Mouse (Mus musculus) Patski (cell line): Measurements from ENCODE around the gene Ints3. TPM values are rescaled to one million over a fixed set of nuclear protein-coding genes. Genes with fewer than 3 reads are reported as not detected.
A peak's percentile ranks its signal among the peaks of the same experiment; 100 is the strongest.

Source experiments
- ATAC-seq: fragments of 100-300 bp; one replicate; pipeline ENCODE4 v1.8.0; 2021
- CTCF ChIA-PET: fragments of 350-600 bp; sonication (Branson Sonifier 250); formaldehyde crosslinking; loops from one replicate; lab custom pipeline; 2022; ENCODE audit warnings: inconsistent platforms; lab: Charles Lee
- POLR2A ChIA-PET: fragments of 350-600 bp; sonication (Branson Sonifier 250); formaldehyde crosslinking; loops from one replicate; lab custom pipeline; 2022; ENCODE audit warnings: antibody characterized with exemption, inconsistent platforms; lab: Charles Lee
- DNase-seq: peaks from one replicate; pipeline ENCODE4 v3.0.0-alpha.2; 2011; ENCODE audit warnings: low read depth, low spot score
- H3K27me3 ChIP-seq: fragments of 371-371 bp; one replicate; pipeline ENCODE4 v1.5.1; 2021
- CTCF ChIP-seq: fragments of 100-300 bp; IDR thresholded peaks from one replicate; pipeline ENCODE4 v1.5.1; 2021
- in situ Hi-C: fragments of 300-500 bp; cut with MboI; formaldehyde crosslinking; loops from 3 replicates; pipeline ENCODE4 v1.11.1; 2018; ENCODE audit warnings: low pct_unique_long_range_greater_than_20kb, mixed read lengths
- polyA plus RNA-seq: library from polyadenylated mRNA; unstranded; gene quantifications from one replicate; pipeline ENCODE4 v1.2.3, GENCODE M21; 2021

Gene Ints3
- polyA plus RNA-seq, 1 experiment from 2014 or later, result 77.8 TPM

GRCm38 (mm10) chr3:90404121-90404520, 29.3 kb downstream of the Ints3 start:
- DNase-seq (no peak), ATAC-seq (no peak)
- no peaks in the 10 kb centered on the region for H3K27me3 ChIP-seq
- in situ Hi-C loops, result no loop called here
- CTCF ChIA-PET, result interaction anchor here (1.7 kb wide), 1 partner anchor 8 kb away, joined by 8 read pairs; no protein-coding TSS in a partner anchor
- POLR2A ChIA-PET, result interaction anchor here (0.6 to 1.2 kb wide), 2 partner anchors 11 to 343 kb away, joined by 3 to 6 read pairs; no protein-coding TSS in a partner anchor
- TF ChIP-seq CTCF, result no peak

- in situ Hi-C loops, result no loop called here
- ChIA-PET POLR2A (interaction anchor here (1.0 to 1.2 kb wide), 2 partner anchors 8 to 9 kb away, joined by 3 to 5 read pairs; no protein-coding TSS in a partner anchor), CTCF (no interaction called here)
- H3K27me3 ChIP-seq, result no peaks in the 10 kb centered on the region
- TF ChIP-seq CTCF, result no peak
- ATAC-seq (no peak), DNase-seq (no peak)
These were observed 32.4 kb downstream of the Ints3 start for GRCm38 (mm10) chr3:90400993-90401392.

GRCm38 (mm10) chr3:90395629-90396028, 37.8 kb downstream of the Ints3 start:
- H3K27me3 ChIP-seq, result no peaks in the 10 kb centered on the region
- DNase-seq, result no peak
- ATAC-seq, result no peak
- ChIA-PET CTCF (interaction anchor here (1.0 to 2.6 kb wide), 6 partner anchors 11 to 130 kb away, joined by 3 to 9 read pairs (median 4); no protein-coding TSS in a partner anchor), POLR2A (no interaction called here)
- in situ Hi-C loops, result no loop called here
- TF ChIP-seq CTCF, result no peak

DNA sequence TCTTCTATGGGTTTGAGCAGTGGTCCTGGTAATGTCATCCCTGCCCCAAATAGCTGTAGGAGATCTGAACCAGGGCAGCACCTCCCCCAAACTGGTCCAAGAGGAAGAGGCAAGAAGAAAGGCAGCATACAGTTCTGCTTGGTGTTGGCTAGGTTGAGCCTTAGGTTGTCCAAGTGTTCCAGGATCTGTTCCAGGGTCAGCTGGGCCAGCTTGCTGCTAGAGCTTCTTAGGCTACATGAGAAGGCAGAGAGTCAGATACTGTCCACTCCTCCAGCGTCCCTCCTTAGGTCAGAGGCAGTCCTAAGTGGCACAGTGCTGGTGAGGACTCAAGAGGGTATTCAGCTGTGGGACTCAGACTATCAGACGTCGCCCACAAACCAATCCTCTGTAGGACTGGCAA, 40.8 kb downstream of the Ints3 start:
- no peak for ATAC-seq
- in situ Hi-C loops, result no loop called here

GRCm38 (mm10) chr3:90391941-90392340, 41.5 kb downstream of the Ints3 start:
- ChIA-PET POLR2A (interaction anchor here (1.2 kb wide), 1 partner anchor 9 kb away, joined by 3 read pairs; no protein-coding TSS in a partner anchor), CTCF (interaction anchor here (1.2 to 1.6 kb wide), 2 partner anchors 11 to 15 kb away, joined by 4 read pairs; no protein-coding TSS in a partner anchor)
- no peaks in the 10 kb centered on the region for H3K27me3 ChIP-seq
- no peak for DNase-seq
- peak; percentile 7 for ATAC-seq
- in situ Hi-C loops, result no loop called here
- no peak for TF ChIP-seq CTCF

More for the DNA sequence above, 40.8 kb downstream of the Ints3 start:
- CTCF ChIA-PET, result interaction anchor here (1.4 kb wide), 2 partner anchors 17 to 19 kb away, joined by 4 read pairs; no protein-coding TSS in a partner anchor
- H3K27me3 ChIP-seq, result no peaks in the 10 kb centered on the region
- no peak for TF ChIP-seq CTCF
- DNase-seq, result no peak
- POLR2A ChIA-PET, result interaction anchor here (1.2 kb wide), 1 partner anchor 12 kb away, joined by 3 read pairs; no protein-coding TSS in a partner anchor

- ChIA-PET CTCF (interaction anchor here (0.7 to 1.6 kb wide), 5 partner anchors 10 to 76 kb away, joined by 3 to 4 read pairs (median 3); no protein-coding TSS in a partner anchor), POLR2A (interaction anchor here (1.2 kb wide), 1 partner anchor 10 kb away, joined by 3 read pairs; no protein-coding TSS in a partner anchor)
- in situ Hi-C loops, result no loop called here
- DNase-seq (no peak), ATAC-seq (no peak)
- TF ChIP-seq CTCF, result no peak
- no peaks in the 10 kb centered on the region for H3K27me3 ChIP-seq
These were observed 42.4 kb downstream of the Ints3 start for GRCm38 (mm10) chr3:90391004-90391403.

GRCm38 (mm10) chr3:90389511-90390490, 43.6 kb downstream of the Ints3 start, which contains the start of gene Slc27a3:
Gene Slc27a3 (minus strand): TSS chr3:90389938.
- ChIA-PET POLR2A (interaction anchor here (0.5 to 1.2 kb wide), 2 partner anchors 36 to 90 kb away, joined by 3 to 4 read pairs; no protein-coding TSS in a partner anchor), CTCF (interaction anchor here (0.9 to 2.0 kb wide), 3 partner anchors 15 to 77 kb away, joined by 3 to 6 read pairs (median 3); no protein-coding TSS in a partner anchor)
- ATAC-seq (no peak), DNase-seq (no peak)
- no peak for TF ChIP-seq CTCF
- in situ Hi-C loops, result no loop called here
- no peaks in the 10 kb centered on the region for H3K27me3 ChIP-seq

DNA sequence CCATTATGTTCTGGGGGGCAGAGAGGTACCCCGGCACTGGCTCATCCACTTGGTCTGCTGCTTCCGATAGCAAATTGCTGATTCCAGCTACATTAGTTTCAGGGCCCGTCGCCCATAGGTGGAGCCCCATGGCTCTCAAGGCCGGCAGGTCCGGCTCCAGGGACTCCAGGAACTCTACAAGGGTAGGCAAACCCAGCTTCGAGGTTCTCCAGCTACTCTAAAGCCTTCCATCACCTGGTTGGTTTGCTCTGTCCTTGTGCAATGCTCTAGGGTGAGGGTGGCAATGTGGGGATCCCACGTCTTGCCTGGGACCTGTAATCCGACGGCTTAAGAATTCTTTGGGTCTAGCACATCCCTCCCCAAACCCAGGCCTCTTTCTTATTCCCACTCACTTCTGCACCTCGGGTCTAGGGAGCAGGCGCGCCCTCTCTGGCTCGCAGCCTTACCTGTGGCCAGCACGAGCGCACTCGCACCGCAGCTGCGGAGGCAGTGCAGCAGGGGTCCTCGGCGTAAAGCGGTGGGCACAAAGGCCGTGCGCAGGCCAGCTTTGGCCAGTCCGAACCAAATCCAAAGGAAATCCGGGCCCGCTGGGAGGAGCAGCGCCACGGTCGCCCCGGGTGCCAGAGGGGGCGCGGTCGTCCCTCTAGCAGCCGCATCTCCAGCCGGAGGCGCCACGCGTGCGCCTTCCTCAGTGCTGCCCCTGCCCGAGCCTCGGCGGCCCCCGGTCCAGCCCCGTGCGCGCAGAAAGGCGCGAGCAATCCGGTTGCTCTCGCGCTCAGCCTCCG, 44.5 kb downstream of the Ints3 start:
- DNase-seq, result no peak
- ATAC-seq, result no peak
- no peak for TF ChIP-seq CTCF
- ChIA-PET POLR2A (interaction anchor here (0.5 kb wide), 1 partner anchor 37 kb away, joined by 3 read pairs; no protein-coding TSS in a partner anchor), CTCF (interaction anchor here (2.0 kb wide), 1 partner anchor 15 kb away, joined by 6 read pairs; no protein-coding TSS in a partner anchor)
- no peaks in the 10 kb centered on the region for H3K27me3 ChIP-seq
- in situ Hi-C loops, result no loop called here

DNA sequence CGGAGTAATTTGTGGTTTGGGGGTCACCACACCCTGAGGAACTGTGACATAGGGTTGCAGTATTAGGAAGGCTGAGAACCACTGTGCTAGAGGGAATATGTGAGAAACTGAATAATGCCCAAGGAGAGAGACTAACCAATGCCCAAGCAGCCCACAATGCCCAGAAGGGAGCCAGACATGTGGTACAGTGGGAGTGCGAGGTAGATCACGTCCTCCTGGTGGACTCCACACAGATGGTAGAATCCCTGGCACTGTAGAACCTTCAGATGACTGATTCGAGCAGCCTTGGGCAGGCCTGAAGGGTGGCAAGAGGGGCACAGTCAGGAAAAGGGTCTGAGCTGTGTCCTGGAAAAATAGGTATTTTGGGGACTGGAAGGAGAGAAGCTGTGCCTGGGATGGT, 45.2 kb downstream of the Ints3 start:
- TF ChIP-seq CTCF, result no peak
- no peak for DNase-seq
- no peaks in the 10 kb centered on the region for H3K27me3 ChIP-seq
- POLR2A ChIA-PET, result no interaction called here
- in situ Hi-C loops, result no loop called here
- CTCF ChIA-PET, result no interaction called here
- no peak for ATAC-seq
